Mouse (Mus musculus): ENCODE data around the gene Gkn2.

DNA sequence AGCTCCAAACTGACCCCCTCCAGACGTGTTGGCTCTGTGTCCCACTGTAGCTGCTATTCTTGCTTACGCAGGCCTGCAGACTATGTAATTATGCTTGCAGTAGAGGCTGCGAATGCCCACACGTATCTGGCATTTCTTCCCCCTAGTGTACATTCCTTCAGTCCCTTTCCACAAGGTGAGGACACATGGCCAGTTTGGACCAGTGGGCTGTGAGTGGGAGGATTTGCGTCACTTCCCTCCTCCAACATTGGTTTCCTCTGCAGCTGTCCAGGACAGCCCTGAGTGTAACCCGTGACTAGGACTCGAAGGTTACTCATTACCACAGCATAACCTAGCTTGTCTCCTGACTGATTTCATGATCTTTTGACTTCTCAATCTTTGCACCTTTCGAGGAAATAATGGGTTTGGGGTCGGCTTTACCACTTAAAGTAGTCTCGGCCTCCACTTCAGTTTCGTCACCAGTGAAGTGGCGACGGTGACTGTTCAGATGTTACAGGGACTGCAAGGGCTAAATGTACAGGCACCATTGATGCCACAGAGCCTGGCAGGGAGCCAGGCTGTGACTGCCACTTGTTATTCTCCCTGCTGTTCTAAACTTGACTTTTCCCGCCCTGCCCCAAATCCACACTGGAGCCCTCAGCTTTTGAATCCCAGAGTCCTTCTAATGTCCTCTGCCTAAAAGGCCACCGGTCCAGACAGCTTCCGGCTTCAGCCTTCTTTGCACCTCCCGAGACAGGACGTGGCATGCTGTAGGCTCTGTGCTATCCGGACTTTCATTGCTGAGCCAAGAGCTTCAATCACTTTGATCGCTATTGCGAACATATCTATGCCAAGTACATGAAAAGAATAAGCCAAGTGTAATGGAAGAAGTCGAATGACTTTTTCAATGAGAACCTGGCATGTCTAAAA, 44.6 kb upstream of the Gkn2 start:
- TF ChIP-seq CTCF (IDR thresholded peaks at IDR 0.05; ENCODE audit: control insufficient read depth, insufficient read depth, insufficient read length), result no peak
- no peak for TF ChIP-seq FOSL1 (IDR thresholded peaks at IDR 0.05; ENCODE audit: insufficient read depth, low read length, poor library complexity, severe bottlenecking)
- peak; percentile 53 for TF ChIP-seq USF1 (IDR thresholded peaks at IDR 0.05; ENCODE audit: low read depth)
- peak; percentile 75 for TF ChIP-seq MYOD1 (IDR thresholded peaks at IDR 0.05; ENCODE audit: control insufficient read depth, insufficient read length, low read depth)
- no peak for TF ChIP-seq MAX (IDR thresholded peaks at IDR 0.05)
- no peak for TF ChIP-seq MYOG (IDR thresholded peaks at IDR 0.05; ENCODE audit: control insufficient read depth, extremely low read depth, insufficient read length)
- TF ChIP-seq CEBPB (IDR thresholded peaks at IDR 0.05; ENCODE audit: low read depth), result no peak
